Mouse (Mus musculus) CH12.LX (cell line): ENCODE measurements around the gene Prn.

Experiments
- CHD1 ChIP-seq: IDR thresholded peaks from 2 replicates; pipeline ENCODE4 v1.6.1; 2012; ENCODE audit warnings: low read depth, low read length, improper control_type of control experiment, inconsistent platforms
- CTCF ChIP-seq, 2 experiments: IDR thresholded peaks in 1 of 2; conservative IDR thresholded peaks in 1 of 2; 2 replicates each; pipeline ENCODE4 v1.5.1; 2011 to 2012; ENCODE audit warnings: low read depth in 2 of 2, low read length in 2 of 2, improper control_type of control experiment in 1 of 2, inconsistent platforms in 1 of 2, mild to moderate bottlenecking in 1 of 2, moderate library complexity in 1 of 2
- EP300 ChIP-seq: IDR thresholded peaks from 2 replicates; pipeline ENCODE4 v1.6.1; 2011; ENCODE audit warnings: low read length, improper control_type of control experiment
- POLR2A ChIP-seq: IDR thresholded peaks from 2 replicates; pipeline ENCODE4 v1.6.1; 2011; ENCODE audit warnings: low read depth, mild to moderate bottlenecking, improper control_type of control experiment, low read length
- POLR2AphosphoS2 ChIP-seq: IDR thresholded peaks from 2 replicates; pipeline ENCODE4 v1.6.1; 2011; ENCODE audit warnings: low read depth, low read length, improper control_type of control experiment
- SIN3A ChIP-seq: IDR thresholded peaks from 2 replicates; pipeline ENCODE4 v1.6.1; 2012; ENCODE audit warnings: low read length, improper control_type of control experiment, inconsistent platforms
- TCF12 ChIP-seq: IDR thresholded peaks from 2 replicates; pipeline ENCODE4 v1.6.1; 2014; ENCODE audit warnings: low read depth, mild to moderate bottlenecking, inconsistent platforms, low read length, improper control_type of control experiment
- USF1 ChIP-seq: IDR thresholded peaks from 2 replicates; pipeline ENCODE4 v1.6.1; 2014; ENCODE audit warnings: low read depth, mild to moderate bottlenecking, inconsistent platforms, low read length, improper control_type of control experiment
- ZC3H11A ChIP-seq: IDR thresholded peaks from 2 replicates; pipeline ENCODE4 v1.6.1; 2012; ENCODE audit warnings: low read depth, mild to moderate bottlenecking, inconsistent platforms, low read length, improper control_type of control experiment
- ZKSCAN1 ChIP-seq: IDR thresholded peaks from 2 replicates; pipeline ENCODE4 v1.6.1; 2012; ENCODE audit warnings: low read depth, inconsistent platforms, low read length, improper control_type of control experiment, borderline replicate concordance
- ZMIZ1 ChIP-seq: IDR thresholded peaks from 2 replicates; pipeline ENCODE4 v1.6.1; 2012; ENCODE audit warnings: low read depth, mild to moderate bottlenecking, inconsistent platforms, low read length, improper control_type of control experiment

- TF ChIP-seq ZC3H11A, result no peak
- no peak for TF ChIP-seq CTCF (conservative IDR thresholded peaks at IDR 0.05 in 1 of 2, IDR thresholded peaks at IDR 0.05 in 1 of 2; ENCODE audit: low read depth in 2 of 2, low read length in 2 of 2)
- TF ChIP-seq POLR2AphosphoS2, result no peak
- no peak for TF ChIP-seq TCF12
- no peak for TF ChIP-seq USF1
- no peak for TF ChIP-seq SIN3A
- TF ChIP-seq ZKSCAN1, result no peak
- no peak for TF ChIP-seq POLR2A
- no peak for TF ChIP-seq EP300
- TF ChIP-seq CHD1, result no peak
- no peak for TF ChIP-seq ZMIZ1
Observed at GRCm38 (mm10) chr2:132001696-132002334, 92.1 kb downstream of the Prn start.
